Mouse (Mus musculus) thymus, adult 2 months (tissue): ENCODE measurements at regions not wholly inside any gene's neighbourhood (a gene's known extent, or its start where the extent isn't known, plus 50 kb on each side); places are given as distances from the start of the nearest gene placed in this dataset.

Experiments
- CTCF ChIP-seq: fragments of 200-500 bp; IDR thresholded peaks from 2 replicates; pipeline ENCODE4 v1.5.1; 2012; ENCODE audit warnings: mild to moderate bottlenecking, control low read depth, low read length, moderate library complexity, borderline replicate concordance; ENCODE audit not compliant: control insufficient read depth, poor library complexity, insufficient read depth; ENCODE audit errors: extremely low read depth
- POLR2A ChIP-seq: fragments of 200-500 bp; IDR thresholded peaks from 2 replicates; pipeline ENCODE4 v1.6.1; 2012; ENCODE audit warnings: mild to moderate bottlenecking, low read length, control low read depth, moderate library complexity; ENCODE audit not compliant: control insufficient read depth, poor library complexity, insufficient read depth; ENCODE audit errors: extremely low read depth

DNA sequence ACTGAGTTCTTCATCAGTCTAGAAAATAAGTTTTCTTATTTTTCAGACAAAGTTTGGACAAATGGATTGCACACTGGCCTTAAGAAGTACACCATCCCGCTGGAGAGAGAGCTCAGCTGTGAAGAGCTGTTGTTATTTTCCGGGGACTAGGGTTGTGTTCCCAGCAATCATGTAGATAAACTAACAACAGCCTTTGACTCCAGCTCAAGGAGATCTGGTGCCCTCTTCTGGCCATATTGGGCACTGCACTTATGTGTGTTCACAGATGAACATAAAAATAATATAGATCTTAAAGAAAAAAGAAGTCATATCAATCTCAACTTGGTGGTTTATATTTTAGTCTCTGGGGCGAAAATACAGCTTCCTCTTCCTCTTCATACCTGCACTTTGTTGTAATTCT, 633.0 kb downstream of the Dok5 start:
- TF ChIP-seq CTCF (no peak), POLR2A (no peak)
